Mouse (Mus musculus) gastrocnemius, postnatal 25 days (tissue): ENCODE measurements around the gene Abcb7. TPM values are rescaled to one million over a fixed set of nuclear protein-coding genes. Genes with fewer than 3 reads are reported as not detected.
A peak's percentile ranks its signal among the peaks of the same experiment; 100 is the strongest.

Source experiments
- DNase-seq: peaks from one replicate; pipeline ENCODE4 v3.0.0; 2022
- long read RNA-seq, 2 experiments: library from polyadenylated mRNA; stranded (forward); transcript quantifications; one replicate each; pipeline ENCODE4 v2.0.0; 2021
- total RNA-seq, 2 experiments: library from RNA; stranded (reverse); gene quantifications; 1 replicate in 1 of 2; 2 replicates in 1 of 2; pipeline ENCODE4 v1.2.3; 2021

Abcb7 gene
- 10 to 100 TPM; 38.1 to 46.2 TPM for total RNA-seq
- long read RNA-seq, experiment 1, full-length matches to known transcripts, result 5 of 72 reads
- long read RNA-seq, experiment 1, partial matches to known transcripts, result 0 of 72 reads
- long read RNA-seq, experiment 1, other reads (novel, unspliced or antisense), result 67 of 72 reads
- long read RNA-seq, experiment 2, full-length matches to known transcripts, result 13 of 129 reads
- long read RNA-seq, experiment 2, partial matches to known transcripts, result 5 of 129 reads
- long read RNA-seq, experiment 2, other reads (novel, unspliced or antisense), result 111 of 129 reads

DNA sequence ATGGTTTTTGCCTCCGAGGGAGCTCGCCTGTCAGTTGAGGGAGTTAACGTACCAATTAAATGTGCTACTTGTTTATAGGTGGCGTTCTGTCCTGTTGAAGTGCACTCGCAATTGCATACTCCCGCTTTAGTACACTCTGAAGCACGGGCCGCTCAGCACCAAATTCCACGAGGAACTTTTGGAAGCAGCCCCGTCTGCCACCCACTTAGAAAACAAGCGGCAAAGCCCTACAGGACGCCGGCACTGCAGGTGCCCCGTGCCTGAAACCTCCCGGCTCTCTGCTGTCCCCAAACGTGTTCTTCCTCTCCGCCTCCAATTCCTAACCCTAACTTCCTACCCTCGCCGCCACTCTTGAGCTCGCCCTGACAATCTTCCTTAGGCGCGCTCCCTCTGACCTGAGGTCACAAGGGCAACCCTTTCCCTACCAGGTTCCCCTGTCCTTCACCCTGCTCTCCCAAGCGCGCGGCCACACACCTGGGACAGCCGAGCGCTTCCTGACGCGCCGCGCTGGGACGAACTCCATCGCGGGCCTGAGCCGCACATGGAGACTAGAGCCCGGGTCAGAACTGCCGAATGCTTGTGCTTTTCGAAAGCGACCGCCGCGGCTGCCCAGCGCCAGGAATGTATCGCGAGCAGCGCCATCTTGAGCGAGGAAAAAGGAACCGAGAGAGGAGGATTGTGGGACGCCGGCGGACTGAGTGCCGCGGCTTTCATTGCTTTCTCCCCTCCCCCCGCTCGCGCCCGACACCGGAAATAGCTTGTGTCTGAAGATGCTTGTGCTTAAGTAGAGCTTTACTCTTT lies at the start of gene Abcb7:
TSS of gene Abcb7 (minus strand) at position 674 of the 801 bp plus-strand sequence.
- DNase-seq, result peak; percentile 74

DNA sequence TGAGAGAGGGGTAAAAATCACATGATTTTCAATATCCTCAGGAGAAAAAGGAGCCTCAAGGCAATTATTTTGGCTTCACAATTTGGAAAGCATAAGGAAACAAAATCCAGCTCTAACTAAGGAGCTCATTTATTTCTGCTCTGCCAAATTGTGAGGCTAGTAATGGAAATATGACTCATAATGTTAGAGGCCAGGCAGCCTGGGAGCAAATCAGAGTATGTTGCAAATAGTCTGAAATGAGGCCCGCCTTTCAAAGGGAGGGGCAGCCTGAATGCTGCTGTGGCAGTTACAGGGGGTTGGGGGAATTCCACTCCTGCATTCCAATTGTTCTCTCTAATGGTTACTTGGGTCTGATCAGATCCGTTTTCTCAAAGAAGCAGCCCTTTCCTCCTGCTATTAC lies 48.1 kb upstream of the Abcb7 start:
- peak; percentile 30 for DNase-seq

DNA sequence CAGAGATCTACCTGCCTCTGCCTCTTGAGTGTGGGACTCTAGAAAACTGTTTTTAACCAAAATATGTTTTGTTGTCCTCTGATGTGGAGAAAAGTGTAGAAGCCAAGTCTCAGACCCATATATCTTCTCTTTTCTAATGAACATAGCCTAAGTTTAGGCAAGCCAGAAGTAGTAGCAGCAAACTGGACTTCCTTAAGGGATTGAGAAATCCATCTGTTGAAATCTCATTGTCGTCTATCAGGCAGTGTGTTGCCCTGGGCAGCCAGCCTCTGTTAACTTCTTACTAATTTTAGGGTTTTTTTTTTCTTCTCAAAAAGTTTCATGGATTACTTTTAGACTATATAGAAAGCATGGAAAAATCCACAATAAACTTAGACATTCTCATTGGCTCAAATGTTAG lies 38.8 kb upstream of the Abcb7 start:
- no peak for DNase-seq

DNA sequence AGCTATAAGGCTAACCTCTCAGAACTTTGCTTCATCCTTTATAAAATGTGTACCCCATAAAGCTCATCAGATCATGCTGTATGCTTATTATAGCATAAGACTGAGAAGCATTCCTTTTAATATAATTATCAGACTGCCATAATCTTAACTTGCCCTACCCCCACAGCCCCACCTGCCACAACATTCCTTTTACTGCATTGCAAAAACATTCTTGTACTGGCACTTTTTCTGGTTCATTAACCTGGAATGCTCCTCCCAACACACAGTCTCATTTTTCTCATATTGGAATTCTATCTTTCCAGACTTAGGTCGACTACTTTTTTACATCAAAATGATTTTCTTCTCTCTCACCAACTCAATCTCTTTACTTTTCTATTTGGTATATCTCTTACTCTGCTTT lies 19.8 kb upstream of the Abcb7 start:
- DNase-seq, result no peak

DNA sequence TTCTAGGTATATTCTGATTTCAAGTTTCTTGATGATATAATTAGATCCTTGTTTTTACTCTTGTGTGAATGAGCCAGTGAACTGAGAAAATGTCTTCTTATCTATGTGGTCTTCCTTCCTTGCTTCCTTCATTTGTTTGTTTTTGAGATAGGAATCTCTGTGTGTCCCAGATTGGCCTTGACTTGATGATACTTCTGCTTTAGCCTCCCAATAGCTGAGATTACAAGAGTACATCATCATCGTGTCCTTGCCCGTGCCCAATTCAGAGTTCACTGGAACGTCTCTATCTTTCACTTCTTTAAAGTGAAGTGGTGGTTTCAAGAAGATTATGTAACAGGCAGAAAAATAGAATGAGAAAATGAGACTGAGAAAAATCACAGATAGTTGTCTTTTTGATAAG lies 14.5 kb upstream of the Abcb7 start:
- no peak for DNase-seq

DNA sequence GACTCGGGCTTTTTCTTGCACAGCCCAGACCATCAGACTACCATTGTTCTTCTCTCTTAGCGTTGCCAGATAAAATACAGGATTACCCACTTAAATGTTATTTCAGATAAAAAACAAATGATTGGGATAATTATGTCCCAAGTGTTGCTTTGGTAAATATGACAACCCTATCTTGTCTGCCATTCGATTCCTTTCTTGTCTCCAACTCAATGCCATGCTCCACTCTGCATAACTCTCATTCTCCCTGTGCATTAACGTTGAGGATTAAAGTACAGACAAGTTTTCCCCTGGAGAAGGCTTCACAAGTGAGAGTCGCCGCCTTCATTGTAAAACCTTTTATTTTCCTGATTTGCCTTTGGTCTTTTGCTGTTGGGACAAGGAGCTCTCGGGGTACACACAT lies 339 bp upstream of the Abcb7 start:
- no peak for DNase-seq

DNA sequence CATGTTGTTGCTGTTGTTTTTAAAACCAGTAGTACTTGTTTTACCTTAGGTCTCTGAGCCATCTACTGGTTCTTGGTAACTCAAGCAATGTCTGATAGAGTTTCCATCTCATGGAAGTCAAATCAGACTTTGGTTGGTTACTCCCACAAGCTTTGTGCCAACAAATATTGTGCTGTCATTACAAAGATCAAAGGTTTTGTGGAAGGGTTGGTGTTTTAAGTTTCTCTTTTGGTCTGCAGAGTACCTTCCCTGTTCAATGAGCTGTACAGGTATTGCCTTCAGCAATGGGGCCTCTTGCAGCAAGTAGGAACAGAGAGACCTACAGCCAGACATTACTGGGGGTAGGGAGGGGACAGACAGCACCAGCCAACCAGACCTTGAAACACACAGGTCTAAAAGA lies 5.5 kb downstream of the Abcb7 start:
- DNase-seq, result no peak

DNA sequence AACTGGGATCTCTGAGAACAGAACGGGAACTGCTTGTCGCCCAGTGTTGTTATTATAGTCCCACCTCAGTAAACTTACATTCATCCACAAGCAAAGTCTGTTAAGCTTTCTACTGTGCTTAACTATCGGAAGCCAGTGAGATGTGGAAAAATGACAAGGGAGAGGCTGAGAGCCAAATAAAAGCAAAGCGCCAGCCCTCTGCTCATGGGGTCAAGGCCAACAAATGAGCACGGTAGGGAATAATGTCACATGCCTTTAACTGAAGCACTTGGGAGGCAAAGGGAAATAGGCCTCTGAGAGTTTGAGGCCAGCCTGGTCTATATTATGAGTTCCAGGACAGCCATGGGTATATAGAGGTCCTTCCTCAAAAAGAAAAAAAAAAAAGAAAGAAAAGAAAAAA lies 11.2 kb downstream of the Abcb7 start:
- no peak for DNase-seq

DNA sequence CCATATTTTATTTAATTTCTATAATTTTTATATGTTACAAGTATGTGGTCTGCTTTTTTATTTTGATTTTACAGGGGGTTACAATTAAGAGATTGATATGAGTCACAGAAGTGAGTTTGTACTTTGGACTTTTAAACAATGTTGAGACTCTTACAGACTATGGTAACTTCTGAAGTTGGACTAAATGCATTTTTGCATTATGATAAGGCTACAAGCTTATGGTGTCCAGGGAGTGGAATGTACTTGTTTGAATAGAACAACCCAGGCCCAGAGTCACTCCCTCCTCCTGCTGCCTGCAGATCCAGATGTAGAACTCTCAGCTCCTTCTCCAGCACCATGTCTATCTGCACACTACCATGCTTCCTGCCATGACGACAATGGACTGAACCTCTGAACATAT lies 12.5 kb downstream of the Abcb7 start:
- no peak for DNase-seq

DNA sequence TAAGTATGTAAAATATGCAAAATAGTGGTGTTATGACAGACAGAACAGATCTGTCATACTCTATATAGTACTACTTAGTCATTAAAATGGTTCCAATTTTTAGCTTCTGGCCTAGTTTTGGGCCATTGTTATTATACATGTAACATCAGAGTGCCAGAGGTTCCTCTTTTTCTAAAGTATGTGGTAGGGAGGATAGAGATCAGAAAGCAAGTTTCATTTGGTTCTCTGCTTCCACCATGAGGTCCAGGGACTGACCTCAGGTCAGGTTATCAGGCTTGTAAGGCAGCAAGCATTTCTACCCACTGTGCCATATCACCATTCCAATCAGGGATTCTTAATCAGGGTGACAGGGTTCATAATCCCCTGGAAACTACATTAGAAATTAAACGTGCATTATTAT lies 16.1 kb downstream of the Abcb7 start:
- DNase-seq, result no peak

DNA sequence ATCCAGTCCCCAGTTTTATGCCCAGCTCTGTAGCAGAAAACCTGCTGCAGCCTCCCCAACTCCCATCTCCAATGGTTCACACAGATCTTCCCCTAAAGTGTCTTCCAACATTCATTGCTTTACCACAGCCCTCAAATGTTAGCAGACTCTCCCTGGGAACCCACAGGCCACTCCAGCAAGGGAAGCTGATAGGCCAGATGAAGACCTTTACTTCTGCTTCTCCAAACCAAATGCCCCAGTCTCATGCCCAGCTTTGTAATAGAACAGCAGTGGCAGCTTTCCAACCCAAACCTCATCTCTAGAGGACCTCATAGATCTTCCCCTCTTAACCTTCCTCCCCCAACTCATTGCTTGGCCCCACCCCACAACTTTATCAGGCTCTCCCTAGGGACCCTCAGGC lies 54.0 kb downstream of the Abcb7 start:
- DNase-seq, result no peak

DNA sequence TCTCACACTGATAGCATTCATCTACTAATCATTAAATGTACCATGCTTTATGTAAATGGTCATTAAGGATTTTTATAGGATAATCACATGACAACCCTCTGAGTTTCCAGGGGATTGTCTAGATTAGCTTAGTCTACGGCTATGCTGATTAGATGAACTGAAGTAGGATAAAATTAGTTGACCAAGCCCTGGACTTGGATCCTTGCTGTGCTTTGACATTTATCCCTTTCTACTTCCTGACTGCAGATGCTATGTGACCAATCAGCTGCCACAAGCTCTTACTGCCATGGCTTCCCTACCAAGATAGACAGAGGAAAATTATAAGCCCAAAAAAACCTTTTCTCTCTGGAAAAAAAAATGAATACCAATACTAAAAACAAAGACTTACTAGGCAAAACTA lies 57.8 kb downstream of the Abcb7 start:
- no peak for DNase-seq

DNA sequence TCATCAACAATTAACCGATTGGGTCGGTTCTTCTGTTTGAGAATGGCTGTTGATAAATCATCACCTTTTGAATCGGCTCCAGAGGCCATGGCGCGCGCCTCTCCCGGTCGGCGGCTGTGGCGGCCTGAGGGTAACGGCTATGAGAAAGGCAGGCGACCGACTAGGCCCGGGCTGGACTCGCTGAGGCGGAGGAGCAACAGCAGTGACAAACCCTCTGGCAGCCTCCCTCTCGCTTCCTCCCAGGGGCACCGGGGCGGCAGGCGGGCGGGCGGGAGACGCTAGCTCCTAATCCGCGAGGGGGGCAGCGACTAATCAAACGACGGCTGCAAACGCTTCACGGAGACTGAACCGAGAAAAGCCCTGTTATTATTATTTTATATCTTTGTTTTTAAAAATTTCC lies 65.5 kb downstream of the Abcb7 start:
- DNase-seq, result peak; percentile 9

DNA sequence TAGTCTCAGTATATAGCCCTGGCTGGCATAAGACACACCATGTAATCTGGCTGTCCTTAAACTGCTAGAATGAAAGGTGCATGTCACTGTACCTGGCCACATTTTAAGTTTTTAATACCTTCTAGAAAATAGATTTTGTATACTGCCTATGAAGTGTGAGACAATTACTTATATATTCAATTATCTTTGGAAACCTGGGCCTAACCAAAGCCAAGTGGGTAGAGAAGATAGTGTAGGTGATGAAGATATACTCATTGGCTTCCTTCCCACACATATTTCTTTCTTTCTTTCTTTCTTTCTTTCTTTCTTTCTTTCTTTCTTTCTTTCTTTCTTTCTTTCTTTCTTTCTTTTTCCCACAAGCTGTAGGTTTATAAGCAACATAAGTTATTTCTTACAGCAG lies 121.9 kb downstream of the Abcb7 start:
- DNase-seq, result no peak

DNA sequence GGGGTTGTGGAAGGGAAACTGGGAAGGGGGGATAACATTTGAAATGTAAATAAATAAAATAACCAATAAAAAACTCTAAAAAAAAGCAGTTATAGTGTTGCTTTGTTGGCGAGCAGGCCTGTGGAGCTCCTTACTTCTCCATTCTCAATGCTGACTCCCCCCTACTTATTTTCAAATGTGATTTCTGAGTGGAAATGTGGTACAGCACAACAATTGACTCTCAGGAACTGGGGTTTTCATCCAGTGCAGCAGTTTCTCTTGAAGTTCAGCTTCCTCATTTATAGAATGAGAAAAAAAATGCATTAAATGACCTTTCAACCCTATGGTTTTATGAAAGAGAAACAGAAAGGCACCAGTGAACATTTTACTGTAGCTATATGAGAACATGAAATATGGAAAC lies 133.8 kb downstream of the Abcb7 start:
- DNase-seq, result no peak

DNA sequence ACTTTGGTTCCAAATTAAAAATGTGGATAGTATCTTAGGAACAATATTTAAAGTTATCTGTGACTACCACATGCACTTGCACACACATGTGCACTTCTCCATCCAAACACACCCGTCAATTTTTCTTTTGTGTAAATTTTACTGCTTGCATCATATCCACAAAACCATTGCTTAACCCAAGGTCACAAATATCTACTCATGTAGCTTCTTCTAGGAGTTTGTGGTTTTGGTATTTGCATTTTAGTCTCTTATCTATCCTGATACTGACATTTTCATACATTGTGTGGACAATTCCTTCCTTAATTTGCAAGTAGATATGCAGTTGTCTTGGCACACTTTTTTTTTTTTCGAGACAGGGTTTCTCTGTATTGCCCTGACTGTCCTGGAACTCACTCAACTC lies 149.3 kb downstream of the Abcb7 start:
- DNase-seq, result no peak

DNA sequence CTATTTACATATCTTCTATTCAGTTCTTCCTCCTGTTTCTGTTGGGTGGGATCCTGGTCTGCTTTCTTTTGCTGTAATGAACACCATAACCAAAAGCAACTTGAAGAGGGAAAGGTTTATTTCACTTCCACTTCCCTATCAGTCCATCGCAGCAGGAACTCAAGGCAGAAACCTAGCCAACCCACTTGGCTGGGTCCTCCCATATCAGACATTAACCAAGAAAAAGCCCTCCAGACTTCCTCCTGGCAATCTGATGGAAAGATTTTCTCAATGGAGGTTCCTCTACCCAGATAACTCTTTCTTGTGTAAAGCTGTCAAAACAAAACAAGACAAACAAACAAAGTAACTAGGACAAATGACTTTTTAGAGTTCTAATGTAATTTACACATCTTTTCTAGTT lies 151.2 kb downstream of the Abcb7 start:
- DNase-seq, result no peak

DNA sequence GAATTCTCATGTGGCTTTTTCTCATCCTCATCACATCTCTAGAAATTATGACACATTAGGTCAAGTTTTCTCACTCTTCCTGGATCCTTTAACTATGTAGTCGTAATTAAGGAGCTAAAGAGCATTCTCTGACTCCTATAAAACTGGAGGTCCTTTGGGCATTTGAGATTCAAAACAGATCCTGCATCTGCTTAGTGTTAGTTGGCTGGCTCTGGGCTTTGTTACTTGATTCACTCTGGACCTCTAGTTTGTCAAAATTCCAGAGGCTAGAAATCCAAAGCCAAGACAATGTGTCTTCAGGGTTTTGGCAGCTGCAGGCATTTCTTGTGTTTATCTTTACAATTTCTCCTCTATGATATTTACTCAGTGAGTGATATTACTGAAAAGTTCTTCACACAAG lies 157.1 kb downstream of the Abcb7 start:
- no peak for DNase-seq

Other genes starting within 250 kb of the Abcb7 start
- gene Nexmif, start 212.7 kb downstream of the Abcb7 start, total RNA-seq, result not detected
- 10 to 100 TPM in 1 of 2 experiments, 1 to 10 TPM in 1; 9.5 to 11.1 TPM for gene Uprt, start 69.0 kb upstream of the Abcb7 start, total RNA-seq